ENCODE assay signal across 15 mouse cellular contexts in genomic region chr13:73742944-73743343, GRCm38 (mm10). TPM values are rescaled to one million over a fixed set of nuclear protein-coding genes. Genes with fewer than 3 reads are reported as not detected.
DNase-seq lines count a peak whose midpoint lies in the region; ATAC-seq and TF ChIP-seq lines count a peak whose summit lies in the region.
"Had no signal": no experiment of that assay in that cellular context is flagged by ENCODE, and none has a peak within 500 bp of the region (broad histone marks: within the 10 kb centered on the region; RNA-seq: fewer than 3 reads in every experiment).

No protein-coding gene starts in this region.

- no peak overlapping the region for H3K4me3 ChIP-seq in limb, embryonic 12.5 days (replicated peaks)
- H3K4me3 ChIP-seq in limb, embryonic 10.5 days: no peak overlapping the region
- no peak overlapping the region for H3K4me3 ChIP-seq in forebrain, postnatal 0 days (ENCODE audit: low read depth, low read length)
- H3K4me3 ChIP-seq in midbrain, embryonic 14.5 days (replicated peaks; ENCODE audit: low read depth, low read length): no peak overlapping the region
- H3K4me3 ChIP-seq: erythroblast, embryonic 14.5 days had no signal

- no peaks in the 10 kb centered on the region for H3K36me3 ChIP-seq in limb, embryonic 12.5 days
- no peaks in the 10 kb centered on the region for H3K36me3 ChIP-seq in limb, embryonic 10.5 days
- H3K36me3 ChIP-seq in forebrain, postnatal 0 days (ENCODE audit: insufficient read depth): no peaks in the 10 kb centered on the region
- no peaks in the 10 kb centered on the region for H3K36me3 ChIP-seq in midbrain, embryonic 14.5 days (ENCODE audit: control insufficient read depth, insufficient read depth, low read length)

- intact Hi-C loops in heart, postnatal 36 days (cut with DNase I): no loop called here

- H3K9ac ChIP-seq in limb, embryonic 12.5 days (replicated peaks): no peak overlapping the region
- H3K9ac ChIP-seq in forebrain, postnatal 0 days: no peak overlapping the region
- H3K9ac ChIP-seq in midbrain, embryonic 14.5 days (replicated peaks; ENCODE audit: low read length): no peak overlapping the region

- DNase-seq in limb, embryonic 10.5 days (ENCODE audit: low spot score): no peak
- no peak for DNase-seq in forebrain, postnatal 0 days
- DNase-seq in midbrain, embryonic 14.5 days: peak; percentile 39
- DNase-seq in thymus, postnatal 25 days: peak; percentile 71
- DNase-seq in heart, postnatal 4 days: no peak
- no peak for DNase-seq in heart, postnatal 36 days
- no peak for DNase-seq in T-cell, adult 2 months (ENCODE audit: low spot score)
- DNase-seq: adrenal gland, postnatal 25 days; cerebellum, adult 18-20 months; kidney, postnatal 14 days had no signal

- peaks cover 7% of the 10 kb centered on the region for H3K4me1 ChIP-seq in limb, embryonic 12.5 days (replicated peaks)
- peaks cover 6% of the 10 kb centered on the region for H3K4me1 ChIP-seq in limb, embryonic 10.5 days
- no peaks in the 10 kb centered on the region for H3K4me1 ChIP-seq in forebrain, postnatal 0 days (ENCODE audit: insufficient read depth)
- peaks cover 10% of the 10 kb centered on the region for H3K4me1 ChIP-seq in midbrain, embryonic 14.5 days (ENCODE audit: control insufficient read depth, insufficient read depth, low read length)

- H3K27ac ChIP-seq in limb, embryonic 12.5 days: no peak overlapping the region
- H3K27ac ChIP-seq in limb, embryonic 10.5 days: no peak overlapping the region
- no peak overlapping the region for H3K27ac ChIP-seq in forebrain, postnatal 0 days (ENCODE audit: low read depth, low read length)
- no peak overlapping the region for H3K27ac ChIP-seq in midbrain, embryonic 14.5 days (replicated peaks; ENCODE audit: low read depth, low read length)

- WGBS in limb, embryonic 12.5 days: 47% methylated on average over 4 of the region's 4 CpGs
- 55% methylated on average over 4 of the region's 4 CpGs for WGBS in limb, embryonic 10.5 days
- WGBS in forebrain, postnatal 0 days: 57% methylated on average over 4 of the region's 4 CpGs
- 33% methylated on average over 4 of the region's 4 CpGs for WGBS in midbrain, embryonic 14.5 days

- 0 out of 2 replicates have a peak, but pooled peaks have one; percentile 37 for ATAC-seq in limb, embryonic 12.5 days (ENCODE audit: insufficient number of reproducible peaks, insufficient read depth, low FRiP score, low TSS enrichment, low read depth)
- ATAC-seq in forebrain, postnatal 0 days: peak; percentile 50
- ATAC-seq in midbrain, embryonic 14.5 days (ENCODE audit: low FRiP score, low TSS enrichment): 0 out of 2 replicates have a peak, but pooled peaks have one; percentile 58
- ATAC-seq: CD4-positive, CD25-positive, alpha-beta regulatory T cell, adult 4 months; Patski had no signal

- no peak overlapping the region for H3K4me2 ChIP-seq in limb, embryonic 12.5 days
- no peak overlapping the region for H3K4me2 ChIP-seq in forebrain, postnatal 0 days (ENCODE audit: low read depth)
- H3K4me2 ChIP-seq in midbrain, embryonic 14.5 days (ENCODE audit: low read length): no peak overlapping the region

- TF ChIP-seq CTCF in forebrain, postnatal 0 days (IDR thresholded peaks at IDR 0.05; ENCODE audit: low read depth): no peak

- H3K27me3 ChIP-seq in limb, embryonic 12.5 days: peaks cover 7% of the 10 kb centered on the region; the same call in 1 of the 2 replicates
- no peaks in the 10 kb centered on the region for H3K27me3 ChIP-seq in limb, embryonic 10.5 days (ENCODE audit: low read depth, poor library complexity, severe bottlenecking)
- no peaks in the 10 kb centered on the region for H3K27me3 ChIP-seq in forebrain, postnatal 0 days (ENCODE audit: insufficient read depth, low read length)
- H3K27me3 ChIP-seq in midbrain, embryonic 14.5 days (ENCODE audit: control insufficient read depth, insufficient read depth, low read length): no peaks in the 10 kb centered on the region
- H3K27me3 ChIP-seq: Patski had no signal

- H3K9me3 ChIP-seq in limb, embryonic 12.5 days: no peaks in the 10 kb centered on the region
- no peaks in the 10 kb centered on the region for H3K9me3 ChIP-seq in limb, embryonic 10.5 days (replicated peaks)
- no peaks in the 10 kb centered on the region for H3K9me3 ChIP-seq in forebrain, postnatal 0 days (ENCODE audit: low read length)
- H3K9me3 ChIP-seq in midbrain, embryonic 14.5 days (ENCODE audit: control insufficient read depth, low read length): no peaks in the 10 kb centered on the region

RNA-seq across cellular contexts. Expression of gene Slc12a7, which starts 10.1 kb away (rescaled TPM):
- polyA plus RNA-seq in limb, embryonic 12.5 days (2016; fragmentation: Nextera tagmentation; extraction: Ambion mirVana): 42.7 and 48.4 TPM in 2 replicates
- 49.5 and 59.6 TPM in 2 replicates for polyA plus RNA-seq in limb, embryonic 10.5 days (2016; fragmentation: Nextera tagmentation; extraction: Ambion mirVana)
- 4.5 and 14.8 TPM in 2 replicates for total RNA-seq in forebrain, postnatal 0 days (2014; rRNA removed)
- polyA plus RNA-seq in forebrain, postnatal 0 days (2015; fragmentation: Nextera tagmentation; extraction: Ambion mirVana): 3.7 and 4.9 TPM in 2 replicates
- polyA plus RNA-seq in midbrain, embryonic 14.5 days (2014; fragmentation: Nextera tagmentation; extraction: Ambion mirVana): 7.0 and 12.6 TPM in 2 replicates
- total RNA-seq in heart, postnatal 4 days (2021): 100 to 1,000 TPM; 145 to 150 TPM
- 100 to 1,000 TPM; 163 to 167 TPM for total RNA-seq in heart, postnatal 36 days (2021)

RNA-seq across cellular contexts. Expression of gene Slc6a19, which starts 38.3 kb away (rescaled TPM):
- not detected in 2 replicates for polyA plus RNA-seq in limb, embryonic 12.5 days (2016; fragmentation: Nextera tagmentation; extraction: Ambion mirVana)
- polyA plus RNA-seq in limb, embryonic 10.5 days (2016; fragmentation: Nextera tagmentation; extraction: Ambion mirVana): not detected in 2 replicates
- total RNA-seq in forebrain, postnatal 0 days (2014; rRNA removed): 0.15 and 0.43 TPM in 2 replicates
- polyA plus RNA-seq in forebrain, postnatal 0 days (2015; fragmentation: Nextera tagmentation; extraction: Ambion mirVana): 0.13 and 0.22 TPM in 2 replicates
- 0.18 and 0.19 TPM in 2 replicates for polyA plus RNA-seq in midbrain, embryonic 14.5 days (2014; fragmentation: Nextera tagmentation; extraction: Ambion mirVana)
- total RNA-seq in heart, postnatal 4 days (2021): not detected
- not detected for total RNA-seq in heart, postnatal 36 days (2021)
- total RNA-seq: hematopoietic stem cell, adult 5-6 weeks had no signal
- polyA plus RNA-seq: CD4-positive, CD25-positive, alpha-beta regulatory T cell, adult 4 months; erythroblast, embryonic 14.5 days had no signal

Comparison
In these comparisons a context has a peak if more than half of its experiments do, and no peak if none do; other contexts are left out.
1. DNase-seq: peak in midbrain, embryonic 14.5 days (single experiment) and thymus, postnatal 25 days (single experiment); none in limb, embryonic 10.5 days (single experiment), forebrain, postnatal 0 days (single experiment), heart, postnatal 4 days (single experiment), heart, postnatal 36 days (0 of 2) and T-cell, adult 2 months (single experiment).
2. Peak in every context shown above with its lines, with median percentiles within 50 percentile points of each other: ATAC-seq.